Mouse (Mus musculus) kidney, postnatal 4 days (tissue): Measurements from ENCODE around the gene Ugt1a8.
"Not testable (repeated sequence)": the region's sequence is repeated elsewhere in the genome, so short reads cannot be mapped to it uniquely, and the experiment has no call there.

Source experiments
- DNase-seq, 2 experiments: peaks; one replicate each; pipeline ENCODE4 v3.0.0; 2021; ENCODE audit warnings: mixed read lengths in 2 of 2

The Ugt1a8 gene

GRCm38 (mm10) chr1:88087513-88087912 is at the start of gene Ugt1a8:
TSS of gene Ugt1a8 (plus strand) at chr1:88087813.
- DNase-seq = no peak

- DNase-seq = not testable (repeated sequence)
Observed at GRCm38 (mm10) chr1:88043044-88043443, 44.6 kb upstream of the Ugt1a8 start.

DNA sequence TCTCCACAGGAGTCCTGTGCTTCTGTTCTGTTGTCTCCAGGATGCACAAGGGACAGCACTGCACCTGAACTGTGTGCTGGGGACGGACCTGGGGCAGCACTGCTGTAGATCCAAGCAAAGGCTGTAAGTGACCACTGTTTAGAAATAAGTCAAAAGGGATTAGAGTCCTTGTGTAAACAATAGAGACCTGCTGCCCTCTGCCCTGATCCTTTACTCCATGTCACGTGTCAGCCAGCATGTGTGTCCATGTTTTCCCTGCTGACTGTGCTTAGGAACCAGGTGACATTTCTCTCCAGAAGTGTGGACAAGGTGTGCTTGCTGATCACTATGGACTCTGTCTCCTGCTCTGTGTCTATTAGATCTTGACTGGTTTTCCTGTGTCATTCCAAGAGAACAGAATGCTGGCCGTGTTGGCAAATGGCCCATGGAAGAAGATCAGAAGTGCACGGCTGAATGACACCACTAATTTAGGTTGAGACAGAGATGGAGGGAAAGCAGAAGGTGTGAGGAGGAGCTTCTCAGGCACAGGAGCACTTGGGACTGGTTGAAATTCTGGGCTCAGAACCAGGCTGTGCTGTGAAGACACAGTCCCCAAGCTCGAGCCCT is 42.7 kb upstream of the Ugt1a8 start:
- DNase-seq = peak; percentile 7 to 18

GRCm38 (mm10) chr1:88047408-88047807 is 40.2 kb upstream of the Ugt1a8 start:
- not testable (repeated sequence) for DNase-seq

DNA sequence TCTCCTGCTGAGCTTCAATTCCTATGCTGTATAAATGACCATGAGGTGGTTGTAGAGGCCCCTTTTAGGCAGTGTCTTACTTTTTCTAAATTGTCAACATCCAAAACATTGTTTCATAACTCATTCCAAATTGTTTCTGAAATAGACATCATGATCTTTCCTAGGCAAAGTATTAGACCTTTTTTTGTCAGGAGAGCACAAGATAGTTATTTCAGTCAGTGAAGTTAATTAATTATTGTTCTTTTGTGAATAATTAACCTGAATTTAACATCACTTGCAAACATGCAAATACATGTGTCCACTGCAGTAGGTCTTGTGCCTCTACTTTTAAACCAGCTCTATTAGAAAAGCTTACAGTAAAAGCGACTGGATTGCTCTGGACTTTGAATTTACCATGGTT is 32.5 kb upstream of the Ugt1a8 start, which contains the start of gene Ugt1a10:
TSS of gene Ugt1a10 (plus strand) at position 301 of the 400 bp plus-strand sequence.
- no peak for DNase-seq

GRCm38 (mm10) chr1:88066472-88067102 is 21.0 kb upstream of the Ugt1a8 start:
- DNase-seq = not testable (repeated sequence)

DNA sequence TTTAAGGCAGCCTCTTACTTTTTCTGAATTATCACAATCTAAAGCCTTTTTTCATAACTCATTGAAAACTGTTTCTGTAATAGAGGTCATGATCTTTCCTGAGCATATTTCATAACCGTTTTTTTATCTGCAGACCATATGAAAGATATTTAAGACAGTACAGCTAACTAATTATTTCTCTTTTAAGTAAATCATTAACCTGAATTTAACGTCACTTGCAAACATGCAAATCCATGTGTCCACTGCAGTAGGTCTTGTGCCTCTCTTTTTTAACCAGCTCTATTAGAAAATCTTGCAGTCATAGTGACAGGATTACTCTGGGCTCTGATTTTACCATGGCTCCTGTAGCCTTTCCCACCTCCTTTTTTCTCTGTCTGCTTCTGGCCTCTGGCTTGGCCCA is 17.1 kb upstream of the Ugt1a8 start, which contains the start of gene Ugt1a9:
TSS of gene Ugt1a9 (plus strand) at position 306 of the 400 bp plus-strand sequence.
- DNase-seq = no peak

- DNase-seq = no peak
Observed at GRCm38 (mm10) chr1:88070902-88071301, 16.7 kb upstream of the Ugt1a8 start.

DNA sequence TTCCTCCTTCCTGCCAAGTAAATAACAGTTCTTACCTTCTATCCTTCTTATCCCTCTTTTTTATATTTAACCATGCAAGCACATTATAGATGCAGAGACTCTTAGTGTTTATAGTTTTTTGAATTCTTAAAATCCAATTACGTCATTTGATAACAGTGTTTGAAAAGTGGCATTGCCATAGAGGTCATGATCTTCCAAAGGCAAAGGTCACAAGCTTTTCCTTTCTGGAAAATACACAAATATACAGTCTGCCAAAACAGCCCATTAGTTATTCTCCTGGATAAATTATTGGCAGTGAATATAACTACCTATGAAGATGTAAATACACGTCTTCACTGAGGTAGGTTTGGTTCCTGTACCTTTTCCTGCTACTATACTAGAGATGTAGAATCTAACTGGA is 13.1 kb upstream of the Ugt1a8 start:
- DNase-seq = no peak

DNA sequence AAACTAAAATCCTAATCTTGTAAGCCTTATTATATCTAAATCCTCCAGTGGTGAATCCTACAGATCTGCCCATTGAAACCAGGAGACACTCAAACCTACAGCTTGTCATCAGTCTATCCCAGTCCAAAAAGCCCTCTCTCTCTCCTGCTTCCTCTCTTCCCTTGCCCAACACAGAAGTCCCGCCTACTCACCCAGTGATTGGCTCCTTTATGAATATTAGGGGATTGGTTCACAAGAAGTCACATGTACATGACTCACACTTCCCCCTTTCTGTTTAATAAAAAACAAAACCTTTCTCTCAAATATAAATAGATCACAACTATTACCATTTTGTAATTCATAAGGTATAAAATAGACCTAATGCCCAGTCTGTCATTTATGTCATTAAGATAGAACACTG is 10.5 kb upstream of the Ugt1a8 start:
- no peak for DNase-seq

DNA sequence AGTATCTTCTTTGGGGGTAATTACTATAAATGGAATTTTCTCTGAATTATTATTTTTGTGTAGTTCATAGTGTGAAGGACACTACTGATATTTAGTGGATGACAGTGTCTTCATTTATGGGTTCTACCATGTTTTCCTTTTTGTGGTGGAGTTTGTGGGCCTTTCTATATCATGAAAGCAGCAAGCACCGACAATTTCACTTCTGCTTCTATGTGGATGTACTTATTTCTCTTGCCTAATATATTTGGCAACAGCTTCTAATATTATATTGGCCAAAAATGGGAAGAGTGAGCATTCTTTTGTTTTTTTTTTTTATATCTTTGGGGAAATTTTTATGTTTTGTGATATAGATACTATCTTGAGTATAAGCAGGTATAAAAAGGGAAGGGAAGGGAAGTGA is 5.9 kb upstream of the Ugt1a8 start:
- DNase-seq = no peak

DNA sequence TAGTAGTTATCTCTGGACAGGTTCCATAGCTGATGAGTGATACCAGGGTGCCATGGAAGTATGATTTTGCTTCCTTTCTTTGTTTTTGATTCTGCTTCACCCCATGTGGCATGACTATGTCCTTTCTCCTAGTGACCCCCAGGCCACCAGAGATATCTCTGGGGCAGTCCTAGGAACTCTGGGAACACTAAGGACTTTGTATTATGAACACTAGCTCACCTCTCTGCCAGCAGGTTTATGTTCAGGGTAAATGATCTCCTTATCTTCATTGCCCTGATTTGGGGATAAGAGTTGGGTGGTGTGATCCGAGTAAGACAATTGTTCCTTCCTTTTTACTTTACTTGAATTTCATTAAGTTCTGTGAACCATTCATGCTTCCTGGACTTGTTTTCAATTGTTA is 1.5 kb upstream of the Ugt1a8 start:
- DNase-seq = no peak

- no peak for DNase-seq
Observed at GRCm38 (mm10) chr1:88092341-88092740, 4.7 kb downstream of the Ugt1a8 start.

- peak; percentile 32 to 52 for DNase-seq
Observed at GRCm38 (mm10) chr1:88094270-88094676, 6.7 kb downstream of the Ugt1a8 start.

GRCm38 (mm10) chr1:88094941-88095492 is 7.4 kb downstream of the Ugt1a8 start, which contains the start of gene Ugt1a7c:
TSS of gene Ugt1a7c (plus strand) at chr1:88095062.
- peak; percentile 66 to 77 for DNase-seq

GRCm38 (mm10) chr1:88098546-88098945 is 10.9 kb downstream of the Ugt1a8 start:
- DNase-seq = not testable (repeated sequence)

DNA sequence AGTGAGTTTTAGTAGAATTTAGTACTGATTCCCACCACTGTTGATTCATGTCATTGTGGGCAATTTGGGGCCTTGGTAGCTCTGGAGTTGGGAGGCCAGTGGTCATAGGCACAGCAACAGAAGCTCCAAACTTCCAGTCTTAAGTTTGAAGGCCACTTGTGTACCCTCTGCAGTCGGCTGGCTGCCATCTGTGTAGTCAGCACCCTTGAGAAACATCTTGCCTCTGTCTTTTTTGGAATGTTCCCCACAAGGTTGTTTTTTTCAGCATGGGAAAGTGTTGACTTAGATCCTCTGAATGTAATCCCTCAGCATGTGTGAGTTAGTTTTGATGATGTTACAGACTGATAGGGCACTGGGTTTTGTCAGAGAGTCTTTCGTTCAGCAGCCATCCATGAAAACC is 12.1 kb downstream of the Ugt1a8 start:
- not testable (repeated sequence) for DNase-seq

DNA sequence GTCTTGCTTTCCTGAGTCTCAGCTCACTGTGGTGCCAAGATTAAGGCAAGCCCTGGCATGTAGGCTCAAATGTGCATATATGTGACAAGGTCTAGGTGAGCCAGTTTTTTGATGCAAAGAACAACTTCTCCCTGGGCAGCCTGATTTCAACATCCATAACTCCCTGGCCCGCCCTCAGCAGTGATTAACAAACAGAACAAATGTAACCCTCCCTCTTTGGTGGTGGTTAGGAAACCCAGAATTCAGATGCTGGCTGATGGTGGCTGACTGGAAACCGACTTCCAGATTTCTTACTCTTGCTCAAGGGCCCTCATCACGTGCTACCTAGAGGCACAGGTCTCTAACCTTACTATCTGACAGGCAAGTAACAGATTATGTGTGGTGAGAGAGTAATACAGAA is 15.4 kb downstream of the Ugt1a8 start, which contains the start of gene Ugt1a6b:
TSS of gene Ugt1a6b (plus strand) at position 234 of the 400 bp plus-strand sequence.
- DNase-seq = not testable (repeated sequence)

- DNase-seq = not testable (repeated sequence)
Observed at GRCm38 (mm10) chr1:88103697-88104468, 16.3 kb downstream of the Ugt1a8 start.

GRCm38 (mm10) chr1:88104667-88105430 is 17.2 kb downstream of the Ugt1a8 start:
- DNase-seq = no peak

DNA sequence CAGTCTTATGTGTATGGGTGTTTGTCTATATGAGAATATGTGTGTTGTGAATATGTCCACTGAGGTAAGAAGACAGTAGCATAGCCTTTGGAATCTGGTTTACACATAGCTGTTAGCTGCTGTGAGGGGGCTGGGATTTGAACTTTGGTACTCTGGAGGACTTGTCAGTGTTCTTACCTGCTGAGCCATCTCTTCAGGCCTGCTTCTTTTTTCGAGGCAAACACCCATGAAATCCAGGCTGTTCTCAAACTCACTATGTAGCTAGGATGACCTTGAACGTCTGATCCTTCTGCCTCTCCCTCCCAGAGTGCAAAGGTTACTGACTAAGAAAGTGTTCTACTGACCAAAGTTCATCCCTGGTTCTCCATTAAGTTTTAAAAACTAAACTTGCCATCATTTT is 18.0 kb downstream of the Ugt1a8 start:
- peak in 1 of 2 experiments; percentile 26 for DNase-seq

GRCm38 (mm10) chr1:88109027-88109557 is 21.5 kb downstream of the Ugt1a8 start:
- DNase-seq = not testable (repeated sequence)
